Mouse (Mus musculus) heart, adult 10 weeks (tissue): ENCODE results near the gene Inka1. TPM values are rescaled to one million over a fixed set of nuclear protein-coding genes. Genes with fewer than 3 reads are reported as not detected.

ENCODE experiments used
- polyA plus RNA-seq: library from polyadenylated mRNA; stranded (reverse); fragments of 350-450 nt; fragmentation: Illumina TruSeq; extraction: RNeasy Lipid Tissue Mini Kit (QIAGEN cat#74804); gene quantifications from one replicate; pipeline ENCODE4 v1.2.3, GENCODE M21; 2014; ENCODE audit warnings: low read depth, low replicate concordance

Gene Inka1
- polyA plus RNA-seq = 9.8 TPM

GRCm38 (mm10) chr9:107985131-107986119 lies at the start of gene Inka1:
Inka1 (minus strand) TSS chr9:107985879.

GRCm38 (mm10) chr9:108001922-108002770 lies 16.5 kb upstream of the Inka1 start, which contains the start of gene Ip6k1:
Ip6k1 (plus strand) TSS chr9:108002501.

GRCm38 (mm10) chr9:107996049-107996448 lies 10.4 kb upstream of the Inka1 start, which contains the start of gene Gm20662:
Gm20662 (plus strand) TSS chr9:107996349.

GRCm38 (mm10) chr9:107992197-107992596 lies 6.5 kb upstream of the Inka1 start, which contains the start of gene Cdhr4:
Cdhr4 (plus strand) TSS chr9:107992497.

GRCm38 (mm10) chr9:107982681-107983346 lies 2.9 kb downstream of the Inka1 start, which contains the start of gene Gm20661:
Gm20661 (plus strand) TSS chr9:107983058.

GRCm38 (mm10) chr9:107975399-107976386 lies 10.0 kb downstream of the Inka1 start, which contains the start of gene Uba7:
Uba7 (plus strand) TSS chr9:107975505.

GRCm38 (mm10) chr9:107949922-107950235 lies 35.8 kb downstream of the Inka1 start, which contains the start of gene Traip:
Traip (plus strand) TSS chr9:107950136.

GRCm38 (mm10) chr9:107935374-107935773 lies 50.3 kb downstream of the Inka1 start, which contains the start of gene Camkv:
Camkv (plus strand) TSS chr9:107935674.

Other genes starting within 250 kb of the Inka1 start
- gene Rbm5, start 214.9 kb downstream of the Inka1 start, polyA plus RNA-seq = 79.8 TPM
- 43.5 TPM for gene Rbm6, start 112.6 kb downstream of the Inka1 start, polyA plus RNA-seq
- 13.5 TPM for gene Mon1a, start 97.7 kb downstream of the Inka1 start, polyA plus RNA-seq
- 4.3 TPM for gene Mst1r, start 79.0 kb downstream of the Inka1 start, polyA plus RNA-seq
- not detected for gene Actl11, start 57.4 kb downstream of the Inka1 start, polyA plus RNA-seq
- gene Camkv, start 50.2 kb downstream of the Inka1 start, polyA plus RNA-seq = not detected
- gene Traip, start 35.7 kb downstream of the Inka1 start, polyA plus RNA-seq = 0.37 TPM
- 28.2 TPM for gene Uba7, start 10.4 kb downstream of the Inka1 start, polyA plus RNA-seq
- 0.52 TPM for gene Gm20661, start 2.8 kb downstream of the Inka1 start, polyA plus RNA-seq
- gene Cdhr4, start 6.6 kb upstream of the Inka1 start, polyA plus RNA-seq = not detected
- gene Gm20662, start 10.5 kb upstream of the Inka1 start, polyA plus RNA-seq = not detected
- gene Ip6k1, start 16.6 kb upstream of the Inka1 start, polyA plus RNA-seq = 42.3 TPM
- gene Gmppb, start 63.4 kb upstream of the Inka1 start, polyA plus RNA-seq = 18.9 TPM
- 1.6 TPM for gene Amigo3, start 67.3 kb upstream of the Inka1 start, polyA plus RNA-seq
- not detected for gene Mst1, start 94.6 kb upstream of the Inka1 start, polyA plus RNA-seq
- gene Rnf123, start 97.5 kb upstream of the Inka1 start, polyA plus RNA-seq = 79.7 TPM
- gene Apeh, start 108.7 kb upstream of the Inka1 start, polyA plus RNA-seq = 47.5 TPM
- gene Bsn, start 204.5 kb upstream of the Inka1 start, polyA plus RNA-seq = not detected